Mouse (Mus musculus) limb, embryonic 10.5 days (tissue): ENCODE results near the gene Acadvl. TPM values are rescaled to one million over a fixed set of nuclear protein-coding genes. Genes with fewer than 3 reads are reported as not detected.

Source experiments
- DNase-seq: peaks from one replicate; pipeline ENCODE4 v3.0.0-alpha.2; 2017; ENCODE audit warnings: low spot score
- H3K27ac ChIP-seq: fragments of 300-500 bp; sonication (generic); 2 replicates; pipeline ENCODE4 v1.5.1; 2016; ENCODE audit warnings: mild to moderate bottlenecking
- H3K27me3 ChIP-seq: fragments of 300-500 bp; sonication (generic); 2 replicates; pipeline ENCODE4 v1.6.1; 2016; ENCODE audit warnings: low read depth, mild to moderate bottlenecking; ENCODE audit not compliant: poor library complexity, severe bottlenecking
- H3K36me3 ChIP-seq: fragments of 300-500 bp; sonication (generic); 2 replicates; pipeline ENCODE4 v1.6.1; 2016; ENCODE audit warnings: mild to moderate bottlenecking, moderate library complexity
- H3K4me1 ChIP-seq: fragments of 300-500 bp; sonication (generic); 2 replicates; pipeline ENCODE4 v1.6.1; 2016
- H3K4me3 ChIP-seq: fragments of 300-500 bp; sonication (generic); 2 replicates; pipeline ENCODE4 v1.5.1; 2016; ENCODE audit warnings: mild to moderate bottlenecking, moderate library complexity
- H3K9me3 ChIP-seq: fragments of 300-500 bp; sonication (generic); replicated peaks from 2 replicates; pipeline ENCODE4 v1.6.1; 2016; ENCODE audit warnings: mild to moderate bottlenecking
- WGBS: fragments of 180-500 bp; shearing (Covaris S2); methylation state at CpG from one replicate; pipeline ENCODE4 v1.1.7; 2016; 5-methylcytosine and 5-hydroxymethylcytosine counted together
- polyA plus RNA-seq: library from polyadenylated mRNA; unstranded; fragments of >200 nt; fragmentation: Nextera tagmentation; extraction: Ambion mirVana; gene quantifications from 2 replicates; pipeline ENCODE4 v1.2.1, GENCODE M21; 2016

Gene Acadvl
- 36.4 and 52.1 TPM in 2 replicates for polyA plus RNA-seq

DNA sequence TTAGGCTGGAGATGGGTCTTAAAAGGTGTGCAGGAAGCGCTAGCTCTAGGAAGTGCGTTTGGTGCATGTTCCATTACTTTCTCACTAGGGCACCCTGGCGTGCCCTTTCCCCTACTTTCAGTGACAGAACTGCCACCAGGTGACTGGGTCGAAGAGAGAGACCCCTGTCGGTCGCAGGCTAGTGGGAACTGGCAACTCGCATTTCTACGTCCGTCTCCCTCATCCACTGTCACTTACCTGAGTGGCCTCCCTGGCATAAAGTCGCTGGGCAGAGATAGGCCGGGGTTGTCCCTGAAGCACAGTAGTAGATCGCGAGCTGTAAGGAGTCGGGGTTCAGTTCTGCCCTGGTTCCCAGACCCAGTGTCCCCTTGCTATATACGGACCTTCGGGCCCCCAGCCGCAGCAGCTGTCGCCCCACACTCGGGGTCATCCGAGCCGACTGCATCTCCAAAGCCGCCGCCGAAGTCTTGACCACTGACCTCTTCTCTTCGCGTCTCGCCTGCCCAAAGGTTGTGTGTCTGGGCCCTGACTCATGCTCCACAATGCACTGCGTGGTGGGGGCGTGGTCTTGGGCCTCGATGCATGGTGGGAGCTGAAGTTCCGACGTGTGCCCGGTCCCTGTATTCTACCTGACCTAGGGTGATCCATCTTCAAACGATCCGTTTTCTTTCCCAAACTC, at the start of gene Acadvl:
Gene Acadvl, minus strand, starts transcription at position 532 of the 679 bp plus-strand sequence.
- H3K36me3 ChIP-seq: peaks cover 43% of the 10 kb centered on the region
- 2% methylated on average over 35 of the region's 35 CpGs for WGBS
- peak; percentile 85 for DNase-seq
- no peaks in the 10 kb centered on the region for H3K27me3 ChIP-seq
- peak within 1 kb of the TSS; percentile 64 for H3K4me3 ChIP-seq
- no peaks in the 10 kb centered on the region for H3K9me3 ChIP-seq
- H3K4me1 ChIP-seq: peaks cover 57% of the 10 kb centered on the region
- H3K27ac ChIP-seq: peak within 1 kb of the TSS; percentile 81

DNA sequence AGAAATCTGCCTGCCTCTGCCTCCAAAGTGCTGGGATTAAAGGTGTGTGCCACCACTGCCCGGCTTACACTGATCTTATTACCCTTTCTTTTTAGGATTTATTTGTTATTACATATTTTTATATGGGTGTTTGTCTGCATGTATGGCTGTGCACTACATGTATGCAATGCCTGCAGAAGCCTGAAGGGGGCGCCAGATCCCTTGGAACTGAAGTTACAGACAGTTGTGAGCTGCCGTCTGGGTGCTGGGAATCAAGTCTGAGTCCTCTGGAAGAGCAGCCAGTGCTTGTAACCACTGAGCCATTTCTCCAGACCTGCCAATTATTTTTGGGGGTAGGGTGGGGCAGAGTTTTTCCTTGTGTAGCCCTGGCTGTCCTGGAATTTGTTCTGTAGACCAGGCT, 47.8 kb upstream of the Acadvl start:
- no peaks in the 10 kb centered on the region for H3K27me3 ChIP-seq
- no peaks in the 10 kb centered on the region for H3K36me3 ChIP-seq
- H3K4me1 ChIP-seq: peaks cover 28% of the 10 kb centered on the region
- peaks cover 3% of the 10 kb centered on the region; the same call in 1 of the 2 replicates for H3K9me3 ChIP-seq
- 72% methylated on average over 3 of the region's 3 CpGs for WGBS
- no peak overlapping the region for H3K4me3 ChIP-seq
- no peak for DNase-seq
- H3K27ac ChIP-seq: no peak overlapping the region

GRCm38 (mm10) chr11:70059930-70060329, 44.7 kb upstream of the Acadvl start:
- peaks cover 3% of the 10 kb centered on the region; the same call in 1 of the 2 replicates for H3K9me3 ChIP-seq
- no peak for DNase-seq

GRCm38 (mm10) chr11:70057805-70058204, 42.6 kb upstream of the Acadvl start:
- peaks cover 15% of the 10 kb centered on the region for H3K27me3 ChIP-seq
- WGBS: 90% methylated on average over 9 of the region's 9 CpGs
- no peak for DNase-seq
- H3K4me1 ChIP-seq: peaks cover 24% of the 10 kb centered on the region
- no peaks in the 10 kb centered on the region for H3K9me3 ChIP-seq
- no peaks in the 10 kb centered on the region for H3K36me3 ChIP-seq
- no peak overlapping the region for H3K27ac ChIP-seq
- H3K4me3 ChIP-seq: no peak overlapping the region

More at GRCm38 (mm10) chr11:70059930-70060329, 44.7 kb upstream of the Acadvl start:
- Histone ChIP-seq H3K27ac (no peak overlapping the region), H3K36me3 (no peaks in the 10 kb centered on the region), H3K27me3 (peaks cover 1% of the 10 kb centered on the region; the same call in 1 of the 2 replicates), H3K4me3 (no peak overlapping the region), H3K4me1 (peaks cover 23% of the 10 kb centered on the region)
- WGBS: 62% methylated on average over 6 of the region's 6 CpGs

DNA sequence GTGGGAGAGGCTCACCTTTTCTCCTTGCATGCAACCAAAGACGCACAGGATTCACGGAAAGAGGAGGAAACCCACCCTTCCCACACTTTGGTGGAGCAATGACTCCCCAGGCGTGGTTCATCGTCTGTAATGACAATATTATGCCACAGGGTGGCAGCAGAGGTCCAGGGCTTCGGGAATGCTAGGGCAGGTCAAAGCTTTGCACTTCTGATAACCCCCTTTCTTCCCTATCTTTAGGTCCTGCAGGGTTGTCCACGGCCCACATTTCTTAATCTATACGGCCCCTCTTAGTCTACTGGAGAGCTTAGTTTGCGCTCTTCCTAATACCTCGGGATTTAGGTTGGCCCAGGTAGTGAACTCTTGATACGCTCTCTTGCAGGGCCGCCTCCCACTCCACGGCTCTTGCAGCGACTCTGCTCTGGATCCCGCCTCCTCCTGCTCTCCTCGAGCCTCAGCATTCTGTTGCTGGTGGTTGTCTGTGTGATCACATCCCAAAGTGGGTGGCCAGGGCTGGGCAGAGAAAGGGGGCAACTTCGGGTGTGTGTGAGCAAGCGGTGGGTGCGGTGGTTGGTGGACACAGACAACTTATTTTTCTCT, 40.5 kb upstream of the Acadvl start:
- Histone ChIP-seq H3K27ac (peak overlapping the region; percentile 50), H3K4me3 (peak overlapping the region; percentile 24; the same call in 1 of the 2 replicates), H3K27me3 (peaks cover 15% of the 10 kb centered on the region), H3K9me3 (no peaks in the 10 kb centered on the region), H3K4me1 (peaks cover 24% of the 10 kb centered on the region), H3K36me3 (no peaks in the 10 kb centered on the region)
- WGBS: 28% methylated on average over 18 of the region's 18 CpGs
- DNase-seq: peak; percentile 89

DNA sequence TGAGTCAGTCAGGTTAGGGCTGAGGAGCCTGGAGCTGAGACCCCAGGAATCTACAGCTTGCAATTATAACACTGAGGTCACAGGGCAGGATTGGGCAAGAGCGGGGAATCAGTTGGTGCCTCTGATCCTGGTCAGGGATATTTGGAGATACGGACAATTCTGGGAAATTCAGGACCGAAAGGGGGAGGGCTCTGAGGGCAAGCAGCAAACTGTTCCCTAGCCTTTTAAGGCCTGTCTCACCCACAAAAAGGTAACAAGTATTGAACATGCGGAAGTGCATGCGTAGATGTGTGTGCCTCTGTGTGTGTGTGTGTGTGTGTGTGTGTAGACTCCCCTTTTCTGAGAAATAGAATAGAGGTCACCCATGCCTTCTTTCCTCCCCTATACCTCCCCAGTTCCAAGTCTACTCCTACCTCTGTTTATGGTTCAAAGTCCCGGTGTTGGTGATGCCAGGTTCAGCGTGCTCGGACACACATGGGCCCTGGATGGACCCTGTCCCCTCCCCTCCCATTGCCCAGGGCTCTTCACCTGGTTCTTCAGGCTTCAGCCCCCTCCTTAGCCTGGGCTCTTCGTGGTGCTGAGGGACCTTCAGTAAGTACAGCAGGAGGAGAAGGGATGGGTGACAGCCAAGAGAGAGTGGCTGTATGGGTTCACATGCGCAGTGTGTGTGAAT, 38.8 kb upstream of the Acadvl start, which contains the start of gene Asgr1:
Gene Asgr1, plus strand, starts transcription at position 188 of the 673 bp plus-strand sequence.
- peaks cover 15% of the 10 kb centered on the region for H3K27me3 ChIP-seq
- H3K9me3 ChIP-seq: no peaks in the 10 kb centered on the region
- DNase-seq: no peak
- peaks cover 24% of the 10 kb centered on the region for H3K4me1 ChIP-seq
- 86% methylated on average over 10 of the region's 10 CpGs for WGBS
- 0 out of 2 replicates have a peak within 1 kb of the TSS, but pooled peaks have one; percentile 10 for H3K27ac ChIP-seq
- no peak within 1 kb of the TSS for H3K4me3 ChIP-seq
- H3K36me3 ChIP-seq: no peaks in the 10 kb centered on the region

GRCm38 (mm10) chr11:70053156-70053555, 37.9 kb upstream of the Acadvl start:
- Histone ChIP-seq H3K27me3 (peaks cover 15% of the 10 kb centered on the region), H3K4me1 (peaks cover 24% of the 10 kb centered on the region), H3K4me3 (no peak overlapping the region), H3K27ac (no peak overlapping the region), H3K36me3 (no peaks in the 10 kb centered on the region), H3K9me3 (no peaks in the 10 kb centered on the region)
- no peak for DNase-seq
- 78% methylated on average over 7 of the region's 7 CpGs for WGBS

DNA sequence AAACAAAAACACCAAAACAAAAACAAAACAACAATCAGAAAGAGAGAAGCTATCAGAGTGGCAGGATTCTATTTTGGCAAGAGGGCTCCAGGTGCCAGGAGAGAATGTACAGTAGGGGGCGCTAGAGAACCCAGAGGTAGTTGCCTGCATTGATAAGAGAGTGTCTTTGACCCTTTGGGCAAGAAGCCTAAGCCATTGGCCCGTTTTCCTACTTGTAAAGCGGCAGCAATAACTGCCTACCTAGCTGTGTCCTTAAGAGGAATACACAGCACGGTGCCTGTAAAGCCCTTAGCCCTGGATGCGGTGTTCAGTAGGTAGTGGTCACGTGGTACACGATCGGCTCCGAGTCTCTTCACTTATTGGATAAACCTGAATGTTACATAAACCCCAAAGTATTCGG, 34.6 kb upstream of the Acadvl start:
- 58% methylated on average over 10 of the region's 10 CpGs for WGBS

DNA sequence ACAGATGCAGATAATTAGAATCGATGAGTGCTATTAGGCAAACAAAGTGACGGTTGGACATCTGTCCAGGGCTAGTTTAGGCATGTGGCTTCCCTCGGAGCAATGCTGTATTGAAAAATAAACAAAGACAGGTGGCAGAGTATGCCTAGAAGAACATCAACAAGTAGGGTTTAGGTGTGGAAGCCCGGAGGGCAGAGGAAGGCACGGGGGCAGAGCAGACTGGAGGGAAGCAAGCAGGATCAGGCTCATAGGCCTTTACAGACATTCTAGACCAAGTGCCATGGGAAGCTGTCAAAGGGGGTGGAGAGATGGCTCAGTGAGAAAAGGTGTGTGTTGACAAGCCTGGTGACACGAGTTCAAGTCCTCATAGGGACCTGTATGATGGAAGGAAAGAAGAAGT, 34.2 kb upstream of the Acadvl start:
- Histone ChIP-seq H3K4me1 (peaks cover 8% of the 10 kb centered on the region; the same call in 1 of the 2 replicates), H3K27me3 (peaks cover 8% of the 10 kb centered on the region), H3K4me3 (no peak overlapping the region), H3K27ac (no peak overlapping the region), H3K36me3 (peaks cover 14% of the 10 kb centered on the region), H3K9me3 (no peaks in the 10 kb centered on the region)
- 69% methylated on average over 6 of the region's 6 CpGs for WGBS
- no peak for DNase-seq

More for the DNA sequence above, 34.6 kb upstream of the Acadvl start:
- H3K27ac ChIP-seq: no peak overlapping the region
- no peak overlapping the region for H3K4me3 ChIP-seq
- DNase-seq: no peak
- peaks cover 6% of the 10 kb centered on the region; the same call in 1 of the 2 replicates for H3K4me1 ChIP-seq
- no peaks in the 10 kb centered on the region for H3K9me3 ChIP-seq
- peaks cover 12% of the 10 kb centered on the region for H3K27me3 ChIP-seq
- H3K36me3 ChIP-seq: peaks cover 10% of the 10 kb centered on the region

DNA sequence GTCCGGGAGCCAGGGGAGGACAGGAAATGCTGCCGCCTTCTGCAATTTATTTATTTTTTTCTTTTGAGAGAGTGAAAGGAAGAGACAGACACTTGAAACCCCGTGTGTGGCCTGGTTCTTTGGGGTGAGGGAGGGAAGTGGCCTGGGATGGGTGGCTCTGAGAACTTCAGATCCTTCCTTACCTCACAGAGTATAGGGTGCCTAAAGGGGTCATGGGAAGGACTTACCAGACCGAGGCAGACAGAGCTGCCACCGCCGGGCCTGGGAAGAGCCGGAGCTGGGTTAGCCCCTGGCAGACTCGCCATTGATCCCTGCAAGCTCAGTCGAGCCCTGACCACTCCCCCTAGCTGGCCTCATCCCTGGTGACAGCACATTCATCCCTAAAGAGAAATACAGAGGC, 30.2 kb upstream of the Acadvl start:
- no peaks in the 10 kb centered on the region for H3K9me3 ChIP-seq
- peaks cover 8% of the 10 kb centered on the region; the same call in 1 of the 2 replicates for H3K4me1 ChIP-seq
- no peak overlapping the region for H3K27ac ChIP-seq
- H3K36me3 ChIP-seq: peaks cover 54% of the 10 kb centered on the region
- H3K27me3 ChIP-seq: no peaks in the 10 kb centered on the region
- WGBS: 37% methylated on average over 9 of the region's 9 CpGs
- DNase-seq: no peak
- no peak overlapping the region for H3K4me3 ChIP-seq

DNA sequence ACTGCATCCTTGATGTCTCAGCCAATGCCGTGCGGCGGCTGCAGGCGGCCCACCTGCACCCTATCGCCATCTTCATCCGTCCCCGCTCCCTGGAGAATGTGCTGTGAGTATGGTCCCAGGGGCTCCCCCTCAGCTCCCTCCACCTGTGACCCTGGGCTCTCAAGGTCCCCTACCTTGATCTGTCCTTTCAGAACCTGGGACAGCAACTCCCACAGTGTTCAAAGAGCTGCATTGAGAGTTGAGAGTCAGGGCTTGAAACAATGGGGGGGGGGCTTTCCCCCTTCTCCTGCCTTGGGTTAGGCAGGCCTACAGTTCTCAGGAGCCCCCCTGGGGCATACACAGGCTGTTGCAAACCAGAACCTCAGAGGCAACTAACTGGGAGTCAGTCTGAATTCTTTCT, 28.5 kb upstream of the Acadvl start:
- no peaks in the 10 kb centered on the region for H3K27me3 ChIP-seq
- H3K27ac ChIP-seq: no peak overlapping the region
- H3K9me3 ChIP-seq: no peaks in the 10 kb centered on the region
- 76% methylated on average over 7 of the region's 7 CpGs for WGBS
- DNase-seq: no peak
- no peak overlapping the region for H3K4me3 ChIP-seq
- H3K4me1 ChIP-seq: peaks cover 8% of the 10 kb centered on the region; the same call in 1 of the 2 replicates
- peaks cover 71% of the 10 kb centered on the region for H3K36me3 ChIP-seq

DNA sequence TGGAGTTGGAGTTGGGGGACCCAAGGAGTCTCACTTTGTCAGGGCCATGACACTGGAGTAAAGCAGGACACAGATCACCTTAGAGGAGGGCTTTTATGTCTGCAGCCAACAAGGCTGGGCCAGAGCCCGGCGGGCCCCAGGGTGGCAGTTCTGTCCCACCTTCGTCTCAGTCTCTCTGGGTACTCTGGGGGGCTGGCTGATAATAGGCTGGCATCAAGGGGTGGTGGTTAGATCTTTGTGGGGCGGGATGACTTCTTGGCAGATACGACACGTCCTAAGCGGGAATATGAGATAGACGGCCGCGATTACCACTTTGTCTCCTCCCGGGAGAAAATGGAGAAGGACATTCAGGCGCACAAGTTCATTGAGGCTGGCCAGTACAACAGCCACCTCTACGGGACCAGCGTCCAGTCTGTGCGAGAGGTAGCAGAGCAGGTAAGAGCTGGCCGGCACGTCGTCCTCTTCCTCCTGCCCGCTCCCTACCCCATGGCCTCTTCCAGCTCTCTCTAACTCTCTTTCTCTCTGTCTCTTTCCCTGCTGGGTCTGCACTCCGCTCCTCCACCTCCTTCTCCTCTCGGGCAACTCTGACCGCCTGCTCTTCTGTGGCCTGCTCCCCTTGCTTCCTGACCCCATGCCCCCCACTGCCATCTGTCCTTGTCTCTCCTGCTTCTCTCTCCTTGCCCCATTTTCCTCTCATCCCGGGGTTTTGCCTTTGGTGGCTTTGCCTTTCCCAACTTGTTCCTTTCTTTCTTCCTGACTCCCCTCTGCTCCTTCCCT, 27.3 kb upstream of the Acadvl start:
- no peak for DNase-seq
- Histone ChIP-seq H3K4me1 (peaks cover 10% of the 10 kb centered on the region; the same call in 1 of the 2 replicates), H3K27me3 (no peaks in the 10 kb centered on the region), H3K9me3 (no peaks in the 10 kb centered on the region), H3K27ac (no peak overlapping the region), H3K4me3 (no peak overlapping the region), H3K36me3 (peaks cover 83% of the 10 kb centered on the region)
- 87% methylated on average over 23 of the region's 23 CpGs for WGBS
